Mouse (Mus musculus) gastrocnemius, postnatal 14 days (tissue): ENCODE measurements at regions not wholly inside any gene's neighbourhood (a gene's known extent, or its start where the extent isn't known, plus 50 kb on each side); places are given as distances from the start of the nearest gene placed in this dataset.

Source experiments
- DNase-seq: peaks from one replicate; pipeline ENCODE4 v3.0.0; 2021; ENCODE audit warnings: mixed read lengths
- intact Hi-C: fragments of 180-260 bp; cut with DNase I; formaldehyde crosslinking; loops from one replicate; pipeline ENCODE4 v1.15.1; 2025; ENCODE audit warnings: low total_unique reads

- intact Hi-C loops, result no loop called here
- no peak for DNase-seq
Measured at GRCm38 (mm10) chr12:107653131-107653530, 164.7 kb downstream of the 3110018I06Rik start.

GRCm38 (mm10) chr12:107656846-107657245 lies 168.4 kb downstream of the 3110018I06Rik start:
- DNase-seq, result no peak
- intact Hi-C loops, result no loop called here

GRCm38 (mm10) chr12:107658241-107658640 lies 169.8 kb downstream of the 3110018I06Rik start:
- DNase-seq, result no peak
- intact Hi-C loops, result no loop called here

GRCm38 (mm10) chr12:107658821-107659220 lies 170.4 kb downstream of the 3110018I06Rik start:
- intact Hi-C loops, result no loop called here

GRCm38 (mm10) chr12:107662624-107663023 lies 174.2 kb downstream of the 3110018I06Rik start:
- intact Hi-C loops, result no loop called here
- DNase-seq, result no peak

More at GRCm38 (mm10) chr12:107658821-107659220, 170.4 kb downstream of the 3110018I06Rik start:
- no peak for DNase-seq

- DNase-seq, result no peak
- intact Hi-C loops, result no loop called here
Measured at GRCm38 (mm10) chr12:107667836-107668235, 179.4 kb downstream of the 3110018I06Rik start.

- intact Hi-C loops, result no loop called here
- DNase-seq, result no peak
Measured at GRCm38 (mm10) chr12:107669046-107669445, 180.6 kb downstream of the 3110018I06Rik start.

GRCm38 (mm10) chr12:107669450-107669849 lies 181.0 kb downstream of the 3110018I06Rik start:
- DNase-seq, result no peak
- intact Hi-C loops, result no loop called here

GRCm38 (mm10) chr12:107669910-107670309 lies 181.5 kb downstream of the 3110018I06Rik start:
- intact Hi-C loops, result no loop called here

GRCm38 (mm10) chr12:107677076-107677475 lies 188.6 kb downstream of the 3110018I06Rik start:
- intact Hi-C loops, result no loop called here

More at GRCm38 (mm10) chr12:107669910-107670309, 181.5 kb downstream of the 3110018I06Rik start:
- DNase-seq, result no peak

GRCm38 (mm10) chr12:107687447-107687846 lies 199.0 kb downstream of the 3110018I06Rik start:
- intact Hi-C loops, result no loop called here
- DNase-seq, result no peak

More at GRCm38 (mm10) chr12:107677076-107677475, 188.6 kb downstream of the 3110018I06Rik start:
- no peak for DNase-seq

- intact Hi-C loops, result no loop called here
- no peak for DNase-seq
Measured at GRCm38 (mm10) chr12:107689418-107689817, 201.0 kb downstream of the 3110018I06Rik start.

- DNase-seq, result no peak
- intact Hi-C loops, result no loop called here
Measured at GRCm38 (mm10) chr12:107690061-107690460, 201.6 kb downstream of the 3110018I06Rik start.

GRCm38 (mm10) chr12:107693693-107694092 lies 205.3 kb downstream of the 3110018I06Rik start:
- intact Hi-C loops, result no loop called here
- no peak for DNase-seq

GRCm38 (mm10) chr12:107695014-107695413 lies 206.6 kb downstream of the 3110018I06Rik start:
- DNase-seq, result no peak
- intact Hi-C loops, result no loop called here

GRCm38 (mm10) chr12:107695438-107696267 lies 207.2 kb downstream of the 3110018I06Rik start:
- DNase-seq, result no peak
- intact Hi-C loops, result no loop called here

GRCm38 (mm10) chr12:107700317-107700716 lies 211.9 kb downstream of the 3110018I06Rik start:
- DNase-seq, result no peak
- intact Hi-C loops, result no loop called here

GRCm38 (mm10) chr12:107700868-107701597 lies 212.6 kb downstream of the 3110018I06Rik start:
- intact Hi-C loops, result no loop called here
- no peak for DNase-seq

- intact Hi-C loops, result no loop called here
- peak; percentile 14 for DNase-seq
Measured at GRCm38 (mm10) chr12:107708812-107709211, 220.4 kb downstream of the 3110018I06Rik start.

GRCm38 (mm10) chr12:107711017-107711416 lies 222.6 kb downstream of the 3110018I06Rik start:
- intact Hi-C loops, result no loop called here
- no peak for DNase-seq
